Mouse (Mus musculus) ovary, postnatal 14 days (tissue): ENCODE results near the gene Fcf1.
A peak's percentile ranks its signal among the peaks of the same experiment; 100 is the strongest.

Experiments
- DNase-seq: peaks from one replicate; pipeline ENCODE4 v3.0.0; 2022; ENCODE audit warnings: low spot score

Fcf1 gene

GRCm38 (mm10) chr12:84970428-84971096 is at the start of gene Fcf1, which contains the start of gene Arel1:
Gene Fcf1 (plus strand): TSS chr12:84970897.
Gene Arel1 (minus strand): TSS chr12:84970900.
- peak; percentile 80 for DNase-seq

- DNase-seq = no peak
Observed at GRCm38 (mm10) chr12:84921881-84922419, 48.7 kb upstream of the Fcf1 start.

GRCm38 (mm10) chr12:84924324-84924723 is 46.4 kb upstream of the Fcf1 start:
- no peak for DNase-seq

GRCm38 (mm10) chr12:84926542-84926941 is 44.2 kb upstream of the Fcf1 start:
- no peak for DNase-seq

GRCm38 (mm10) chr12:84932210-84932609 is 38.5 kb upstream of the Fcf1 start:
- DNase-seq = no peak

GRCm38 (mm10) chr12:84935343-84935742 is 35.4 kb upstream of the Fcf1 start:
- DNase-seq = no peak

GRCm38 (mm10) chr12:84939117-84939516 is 31.6 kb upstream of the Fcf1 start:
- no peak for DNase-seq

GRCm38 (mm10) chr12:84940343-84940742 is 30.4 kb upstream of the Fcf1 start:
- DNase-seq = no peak

GRCm38 (mm10) chr12:84941717-84942116 is 29.0 kb upstream of the Fcf1 start:
- DNase-seq = no peak

GRCm38 (mm10) chr12:84943006-84943952 is 27.4 kb upstream of the Fcf1 start:
- no peak for DNase-seq

GRCm38 (mm10) chr12:84944150-84944812 is 26.4 kb upstream of the Fcf1 start:
- no peak for DNase-seq

GRCm38 (mm10) chr12:84944813-84945553 is 25.7 kb upstream of the Fcf1 start:
- DNase-seq = no peak

GRCm38 (mm10) chr12:84947894-84948583 is 22.7 kb upstream of the Fcf1 start:
- DNase-seq = no peak

GRCm38 (mm10) chr12:84948584-84949285 is 22.0 kb upstream of the Fcf1 start:
- no peak for DNase-seq

GRCm38 (mm10) chr12:84950763-84951162 is 19.9 kb upstream of the Fcf1 start:
- no peak for DNase-seq

GRCm38 (mm10) chr12:84951531-84951930 is 19.2 kb upstream of the Fcf1 start:
- DNase-seq = no peak

GRCm38 (mm10) chr12:84952351-84952750 is 18.3 kb upstream of the Fcf1 start:
- no peak for DNase-seq

- no peak for DNase-seq
Observed at GRCm38 (mm10) chr12:84956317-84956716, 14.4 kb upstream of the Fcf1 start.

- DNase-seq = no peak
Observed at GRCm38 (mm10) chr12:84958794-84959356, 11.8 kb upstream of the Fcf1 start.

GRCm38 (mm10) chr12:84962606-84963005 is 8.1 kb upstream of the Fcf1 start:
- no peak for DNase-seq
